Mouse (Mus musculus): ENCODE measurements around the gene Metrnl.

Gene Metrnl

DNA sequence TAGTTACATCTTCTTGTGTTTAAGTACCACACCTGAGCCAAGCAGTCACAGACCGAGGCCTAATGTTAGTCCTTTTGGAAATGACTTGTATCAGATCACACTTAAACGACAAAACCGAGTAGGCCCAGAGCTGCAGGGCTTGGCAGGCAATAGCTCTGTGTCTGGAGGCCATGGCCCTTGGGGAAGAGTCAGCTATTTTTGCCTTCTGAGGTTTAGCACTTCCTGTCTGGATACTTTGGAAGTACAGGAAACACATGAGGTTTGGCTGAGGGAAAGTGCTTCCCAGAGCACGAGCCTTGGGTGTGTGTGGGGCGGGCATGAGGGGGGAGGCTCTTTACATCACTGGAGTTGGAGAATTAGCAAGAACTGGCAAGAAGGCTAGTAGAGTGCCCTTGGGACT, 14.7 kb upstream of the Metrnl start:
- no peak for DNase-seq

DNA sequence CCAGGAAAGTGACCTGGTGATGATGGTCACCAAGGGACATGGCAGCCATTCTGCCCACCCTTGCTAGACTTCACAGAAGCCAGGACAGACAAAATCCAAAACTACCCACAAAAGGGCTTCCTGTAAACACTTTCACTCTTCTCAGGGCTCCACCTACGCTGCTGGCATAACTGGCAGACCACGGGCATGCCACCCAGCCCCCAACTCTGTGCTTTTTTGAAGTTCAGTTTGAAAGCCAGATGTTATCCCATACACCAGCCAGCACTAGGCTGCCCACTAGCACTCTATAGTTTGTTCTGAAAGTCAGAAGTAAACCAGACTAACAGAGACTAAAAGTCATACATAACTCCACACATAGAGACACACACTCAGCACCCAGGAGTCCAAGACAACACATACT, 13.3 kb upstream of the Metrnl start:
- DNase-seq = no peak

DNA sequence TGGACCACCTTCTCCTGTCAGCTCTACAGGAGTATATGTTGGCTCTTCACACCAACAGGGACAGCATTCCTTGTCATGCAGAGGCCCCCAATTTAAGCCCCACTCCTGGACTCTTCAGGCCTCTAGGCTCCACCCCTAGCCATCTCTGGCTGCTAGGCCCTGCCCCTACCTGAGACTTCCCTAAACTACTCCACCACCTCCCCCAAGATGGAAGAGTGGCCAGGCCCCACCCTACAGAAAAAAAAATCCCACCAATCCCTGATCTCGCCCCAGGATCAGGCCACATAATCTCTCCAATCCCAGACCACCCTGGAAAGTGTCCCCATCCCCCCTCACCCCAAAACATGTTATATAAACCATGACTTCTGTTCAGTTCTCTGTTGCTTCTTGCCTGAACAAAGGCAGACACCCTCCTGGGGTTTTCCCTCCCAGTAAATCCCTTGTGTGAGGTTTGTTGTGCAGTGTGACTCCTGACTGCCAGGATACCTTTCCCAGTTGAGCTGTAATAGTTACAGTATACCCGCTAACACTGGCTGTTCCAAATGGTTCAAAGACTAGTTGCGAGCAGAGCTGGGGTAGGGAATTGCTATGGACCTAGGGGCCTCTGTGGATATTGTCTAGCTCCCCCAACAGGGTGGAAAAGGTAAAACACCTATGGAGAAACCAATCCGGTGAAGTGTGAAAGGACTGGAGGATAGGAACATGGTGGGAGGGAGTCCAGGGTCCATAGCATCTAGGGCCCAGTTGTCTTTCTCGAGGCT, 5.9 kb upstream of the Metrnl start:
- DNase-seq = no peak

DNA sequence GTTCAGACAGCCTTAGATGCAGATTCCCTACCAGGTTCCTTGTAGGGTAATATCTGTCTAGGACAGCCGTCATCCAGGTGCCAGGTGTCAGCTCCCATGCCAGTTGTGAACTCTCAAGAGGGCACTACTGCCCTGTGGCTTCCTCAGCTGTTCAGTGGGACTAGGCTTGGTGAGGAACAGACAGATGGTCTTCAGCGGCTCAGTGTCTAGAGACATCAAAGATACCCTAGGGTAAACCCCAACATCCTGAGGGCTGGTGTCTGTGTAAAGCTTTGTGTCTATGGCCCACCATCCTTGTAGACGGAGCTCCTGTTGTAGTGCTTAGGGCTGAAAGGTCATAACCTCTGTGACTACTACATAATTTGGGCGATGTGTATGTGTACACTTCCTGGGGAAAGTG, 4.1 kb upstream of the Metrnl start:
- DNase-seq = no peak

DNA sequence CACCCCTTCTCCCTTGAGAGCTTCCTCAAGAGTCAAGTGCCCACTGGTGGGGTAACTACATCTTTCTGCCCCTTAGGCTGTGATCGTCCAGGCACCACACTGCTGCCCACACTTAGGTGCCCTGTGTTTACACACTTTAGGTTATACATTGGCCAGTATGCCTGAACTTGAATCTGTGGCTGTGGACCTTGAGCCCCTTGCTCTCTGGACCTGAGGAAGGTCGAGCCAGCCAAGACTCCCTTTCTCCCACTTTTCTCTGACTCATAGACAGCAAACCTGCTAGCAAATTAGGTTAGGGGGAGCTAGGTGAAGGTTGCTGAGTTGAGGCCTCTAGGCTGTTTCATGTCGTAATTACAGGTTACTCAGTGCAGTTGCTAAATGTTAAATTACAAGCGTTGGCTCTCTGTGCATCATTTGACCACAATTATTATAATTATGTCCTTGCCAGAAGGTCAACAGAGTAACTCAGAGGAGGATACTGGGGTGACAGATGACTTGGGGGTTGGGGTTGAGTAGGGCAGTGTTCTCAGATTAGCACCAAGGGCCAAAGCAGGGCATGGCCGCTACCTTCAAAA, 2.9 kb upstream of the Metrnl start:
- no peak for DNase-seq

DNA sequence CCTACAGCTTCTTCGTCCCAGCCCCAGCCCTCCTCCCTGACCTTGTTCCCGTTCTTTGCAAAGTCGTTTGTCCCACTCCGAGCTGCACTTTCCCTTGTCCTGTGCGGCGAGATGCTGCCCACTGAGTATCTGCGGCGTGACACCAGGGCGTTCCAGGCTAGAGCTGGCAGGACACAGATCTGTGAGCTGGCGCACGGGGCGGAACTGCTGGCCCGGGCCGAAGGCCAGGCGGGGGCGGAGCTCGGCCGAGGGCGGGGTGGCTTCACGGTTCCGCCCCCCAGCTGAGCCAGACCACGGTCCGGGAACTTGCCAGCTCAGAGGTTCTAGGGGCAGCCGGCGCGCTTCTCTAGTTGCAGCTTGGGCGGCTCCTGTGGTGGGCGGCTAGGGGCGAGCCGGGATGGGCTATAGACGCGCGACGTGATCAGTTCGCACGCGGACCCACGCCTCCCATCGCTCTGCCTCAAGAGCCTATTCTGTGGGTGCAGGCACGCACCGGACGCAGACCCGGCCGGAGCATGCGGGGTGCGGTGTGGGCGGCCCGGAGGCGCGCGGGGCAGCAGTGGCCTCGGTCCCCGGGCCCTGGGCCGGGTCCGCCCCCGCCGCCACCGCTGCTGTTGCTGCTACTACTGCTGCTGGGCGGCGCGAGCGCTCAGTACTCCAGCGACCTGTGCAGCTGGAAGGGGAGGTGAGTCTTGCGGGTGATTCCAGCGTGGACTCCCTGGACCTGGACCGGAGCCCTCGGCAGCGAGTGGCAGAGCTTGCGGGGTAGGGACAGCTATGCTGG, 959 bp downstream of the Metrnl start:
- DNase-seq = peak; percentile 73

DNA sequence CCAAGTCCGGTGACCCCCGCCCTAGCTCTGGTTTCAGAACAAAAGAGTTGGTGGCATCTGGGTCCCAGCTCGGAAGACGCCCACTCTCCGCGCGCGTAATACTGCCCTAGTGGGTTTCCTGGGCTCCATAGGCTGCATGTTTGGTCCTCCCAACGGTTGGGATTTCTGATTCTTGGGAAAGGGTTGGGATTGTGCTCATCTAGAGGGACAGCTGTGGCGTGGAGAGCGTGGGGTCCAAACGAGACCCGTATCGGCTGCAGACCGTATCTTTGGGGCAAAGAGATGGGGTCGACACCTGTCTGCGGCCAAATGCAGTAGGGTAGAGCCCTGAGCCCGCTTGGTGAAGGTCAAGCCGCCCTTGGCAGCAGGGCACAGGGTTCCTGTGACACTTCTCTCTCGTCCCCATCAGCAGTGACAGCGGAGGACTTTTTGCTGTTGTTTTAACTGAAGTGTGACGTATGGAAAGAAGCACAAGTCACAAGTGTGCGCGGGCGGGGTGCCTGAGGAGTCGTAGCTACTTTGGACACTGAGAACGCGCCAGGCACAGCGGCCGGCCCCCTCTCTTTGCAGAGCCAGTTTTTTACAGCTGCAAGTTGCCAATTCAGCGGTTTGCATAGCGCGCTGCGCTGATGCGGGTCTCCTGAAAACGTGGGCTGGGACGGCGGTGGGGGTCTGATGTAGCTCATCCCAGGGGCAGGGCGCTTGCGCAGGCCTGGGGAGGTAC, 1.7 kb downstream of the Metrnl start:
- DNase-seq = peak; percentile 52

DNA sequence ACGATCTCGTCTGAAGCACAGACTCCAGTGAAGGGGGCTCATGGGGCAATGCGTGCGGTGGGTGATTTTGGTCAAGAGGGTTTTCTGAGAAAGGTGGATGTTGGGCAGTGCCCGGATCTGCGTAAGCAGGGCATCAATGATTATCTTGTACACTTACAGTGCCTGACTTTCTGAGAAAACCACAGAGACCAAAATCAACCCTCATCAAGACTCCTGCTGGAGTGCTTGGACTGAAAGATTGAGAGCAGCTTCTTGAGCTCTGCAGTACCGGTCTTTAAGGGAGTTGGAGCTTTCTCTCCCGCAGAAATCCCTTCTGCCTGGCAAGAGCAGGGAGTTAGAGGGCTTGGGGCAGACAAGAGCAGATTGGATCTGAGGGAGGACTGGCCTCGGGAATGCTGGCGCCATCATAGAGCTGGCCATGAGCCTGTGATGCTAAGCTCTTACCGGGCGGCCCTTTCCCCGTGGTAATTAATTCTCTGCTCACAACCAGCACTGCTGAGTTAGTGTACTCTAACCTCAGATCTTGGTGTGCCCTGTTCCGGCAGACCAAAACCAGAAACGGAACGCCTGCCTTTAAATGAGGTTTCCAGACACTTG, 2.4 kb downstream of the Metrnl start:
- DNase-seq = peak; percentile 19

DNA sequence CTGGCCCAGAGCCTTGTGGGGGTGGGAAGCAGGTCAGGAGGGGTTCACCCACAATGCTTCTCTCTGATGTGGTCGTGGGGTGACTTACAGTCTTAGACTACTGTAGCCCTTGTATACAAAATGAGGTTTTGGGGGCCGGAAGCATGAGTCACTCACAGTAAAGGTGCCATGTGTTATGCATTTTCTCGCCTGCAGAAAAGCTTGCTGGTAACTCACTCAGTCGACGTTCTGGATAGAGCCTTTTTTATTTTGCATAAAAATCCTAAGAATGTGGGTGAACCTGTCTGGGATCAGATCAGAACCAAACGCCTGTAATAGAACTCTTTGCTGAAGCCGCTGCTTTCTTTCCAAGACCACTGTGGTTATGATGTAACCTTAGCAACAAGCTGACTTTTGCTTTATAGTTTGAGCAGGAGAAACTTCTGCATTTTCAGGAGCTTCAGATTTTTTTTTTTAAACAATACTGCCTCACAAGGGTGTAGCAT, 5.2 kb downstream of the Metrnl start:
- DNase-seq = no peak

DNA sequence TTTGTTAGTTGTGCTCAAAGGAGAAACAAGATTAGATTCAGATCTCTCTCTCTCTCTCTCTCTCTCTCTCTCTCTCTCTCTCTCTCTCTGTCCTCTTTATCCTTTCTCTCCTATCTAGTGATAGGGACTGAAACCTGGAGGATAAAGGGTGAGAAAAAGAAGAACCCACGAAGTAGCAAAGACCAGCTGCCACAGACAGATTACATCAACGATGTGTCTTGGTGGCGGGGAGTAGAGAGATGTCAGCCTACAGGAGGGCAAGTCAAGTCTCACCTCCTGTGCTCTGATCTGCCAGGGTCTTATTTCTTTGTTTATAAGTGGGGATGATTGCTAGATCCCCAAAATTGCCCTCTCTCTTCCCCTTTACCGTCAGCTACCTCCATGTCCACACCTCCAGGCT, 7.9 kb downstream of the Metrnl start:
- DNase-seq = no peak

DNA sequence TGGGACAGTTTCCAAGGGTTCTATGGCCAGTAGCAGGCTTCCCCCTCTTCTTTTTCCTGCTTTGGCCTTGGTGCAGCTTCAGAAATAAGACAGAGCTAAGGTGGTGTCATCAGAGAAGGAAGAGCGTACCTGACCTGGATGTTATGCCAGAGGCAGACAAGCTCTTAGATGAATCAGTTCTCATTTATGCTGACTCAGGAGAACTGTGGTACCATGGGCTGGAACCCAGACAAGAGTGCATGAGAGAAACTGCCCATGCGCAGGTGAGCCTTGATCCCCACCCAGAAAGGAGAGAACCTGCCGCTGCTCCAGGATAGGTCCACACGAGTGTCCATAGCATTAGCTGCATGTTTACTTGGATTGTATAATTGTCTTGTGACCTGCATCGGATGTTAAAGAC, 8.9 kb downstream of the Metrnl start:
- no peak for DNase-seq

DNA sequence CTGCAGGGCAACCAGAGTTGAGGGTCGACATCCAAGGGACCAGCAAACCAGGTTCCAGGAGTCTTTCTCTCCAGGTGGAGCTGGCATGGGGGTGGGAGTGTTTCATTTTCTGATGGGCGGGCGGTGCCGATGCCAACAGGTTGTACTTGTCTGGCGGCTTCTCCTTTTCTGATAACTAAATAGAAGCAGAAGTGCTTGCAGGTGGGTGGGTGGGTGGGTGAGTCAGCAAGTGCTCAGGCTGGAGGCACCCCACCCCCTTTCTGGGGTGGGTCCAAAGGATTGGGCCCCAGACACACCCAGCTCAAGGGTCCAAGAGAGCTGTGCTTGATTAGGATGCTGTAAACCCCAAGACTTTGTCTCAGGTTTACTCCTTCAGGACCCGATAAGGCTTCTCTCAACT, 11.6 kb downstream of the Metrnl start:
- no peak for DNase-seq

DNA sequence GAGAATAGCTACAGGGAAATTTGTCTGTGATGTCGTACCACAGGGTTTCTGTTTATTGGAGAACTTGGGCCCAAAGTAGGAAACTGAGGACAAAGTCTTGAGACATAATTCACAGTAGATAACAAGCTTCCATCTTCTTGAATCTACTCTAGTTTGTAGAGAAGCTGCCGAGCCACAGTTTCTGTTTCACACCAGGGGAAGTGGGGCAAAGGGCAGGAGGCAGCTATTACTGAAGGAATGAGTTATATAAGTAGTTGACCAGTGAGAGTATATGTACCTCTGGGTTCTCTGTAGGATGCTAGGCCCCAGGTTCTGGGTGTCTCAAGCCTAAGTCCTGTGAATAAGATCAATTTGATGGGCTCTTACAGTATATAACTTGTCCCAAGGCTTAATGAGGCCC, 12.2 kb downstream of the Metrnl start:
- no peak for DNase-seq

DNA sequence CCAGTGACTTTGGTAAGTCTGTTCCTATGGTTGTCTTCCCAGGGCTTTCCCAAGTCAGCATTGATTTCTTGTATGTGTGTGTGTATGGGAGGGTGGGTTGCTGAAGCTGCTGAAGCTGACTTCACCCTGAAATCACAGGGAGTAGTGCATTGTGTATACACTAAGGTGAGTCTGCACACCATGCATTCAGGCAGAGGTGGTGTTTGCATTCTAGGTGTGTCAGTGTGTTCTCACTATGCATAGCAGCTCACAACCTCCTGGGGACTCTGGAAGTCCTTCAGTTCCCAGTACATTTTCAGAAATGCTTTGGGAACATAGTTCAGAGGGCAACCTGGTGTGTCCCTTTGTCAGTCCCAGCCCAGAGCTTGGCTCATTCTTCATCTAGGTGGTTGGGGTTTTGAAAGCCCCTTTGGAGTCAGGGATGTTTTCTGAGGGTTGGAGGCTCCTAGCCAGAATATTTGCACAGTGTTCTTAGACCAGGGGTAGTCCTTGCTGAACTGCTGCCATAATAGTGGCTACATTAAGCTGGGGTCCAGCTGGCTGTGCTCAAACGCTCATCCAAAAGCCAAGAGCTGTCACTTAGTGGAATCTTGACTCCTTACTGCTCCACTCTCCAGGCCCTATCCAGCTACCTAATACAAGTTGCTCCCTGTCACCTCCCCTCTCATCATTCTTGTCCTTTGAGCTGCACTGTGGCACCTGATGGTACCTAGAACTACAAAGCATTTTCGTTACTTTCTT, 13.6 kb downstream of the Metrnl start:
- DNase-seq = no peak

DNA sequence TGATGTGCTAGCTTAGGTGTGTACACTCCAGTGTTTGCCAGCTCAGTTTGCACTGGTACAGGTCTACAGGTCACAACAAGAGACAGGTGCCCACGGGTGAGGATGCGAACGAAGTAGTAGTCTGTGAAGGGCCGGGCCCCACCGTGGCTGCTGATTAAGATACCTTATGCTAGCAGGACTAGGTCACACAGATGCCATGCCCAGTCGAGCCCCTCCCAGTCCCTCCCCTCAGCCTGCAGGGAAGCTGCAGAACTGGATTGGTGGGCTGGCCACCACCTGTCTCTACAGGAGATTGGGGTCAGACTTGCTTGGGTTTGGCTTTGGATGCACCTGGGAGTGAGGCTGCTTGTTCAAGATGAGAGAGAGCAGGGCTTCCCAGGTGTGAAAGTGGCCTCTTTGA, 16.4 kb downstream of the Metrnl start:
- DNase-seq = no peak

DNA sequence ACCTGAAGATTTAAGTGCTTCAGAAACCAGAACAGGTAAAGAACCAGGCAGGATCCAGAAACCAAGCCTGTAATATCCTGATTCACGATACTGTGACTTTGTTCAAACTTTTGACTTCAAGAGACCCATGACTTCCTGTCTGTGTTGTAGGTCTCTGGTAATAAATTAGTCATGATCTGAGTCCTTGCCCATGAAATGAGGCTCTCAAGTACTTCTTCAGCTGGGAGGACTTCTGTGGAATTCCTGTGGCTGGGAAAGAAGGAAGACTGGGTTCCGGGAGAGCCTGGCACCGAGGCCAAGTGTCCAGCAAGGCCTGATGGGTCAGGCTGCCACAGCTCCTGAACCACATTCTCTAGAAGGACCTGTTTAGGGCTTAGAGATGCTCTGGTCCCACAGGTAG, 19.4 kb downstream of the Metrnl start:
- DNase-seq = no peak

DNA sequence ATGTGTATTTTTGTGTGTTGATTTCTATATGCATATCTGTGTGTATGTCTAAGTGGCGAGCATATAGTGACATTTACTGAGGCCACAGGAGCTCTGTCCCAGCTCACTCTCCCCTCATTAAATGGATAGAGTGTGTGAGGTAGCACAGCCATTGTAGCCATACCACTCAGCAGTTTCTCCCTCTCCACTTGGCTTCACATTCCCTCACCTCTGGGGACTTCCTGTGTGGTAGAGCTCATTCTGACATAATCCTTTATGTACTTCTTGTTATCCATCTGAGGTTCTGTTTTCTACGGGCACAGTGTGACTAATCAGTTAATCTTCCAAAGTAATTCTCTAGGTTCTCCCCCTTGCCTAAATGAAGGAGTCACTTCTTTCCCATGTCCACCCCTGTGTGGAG, 21.1 kb downstream of the Metrnl start:
- DNase-seq = no peak

DNA sequence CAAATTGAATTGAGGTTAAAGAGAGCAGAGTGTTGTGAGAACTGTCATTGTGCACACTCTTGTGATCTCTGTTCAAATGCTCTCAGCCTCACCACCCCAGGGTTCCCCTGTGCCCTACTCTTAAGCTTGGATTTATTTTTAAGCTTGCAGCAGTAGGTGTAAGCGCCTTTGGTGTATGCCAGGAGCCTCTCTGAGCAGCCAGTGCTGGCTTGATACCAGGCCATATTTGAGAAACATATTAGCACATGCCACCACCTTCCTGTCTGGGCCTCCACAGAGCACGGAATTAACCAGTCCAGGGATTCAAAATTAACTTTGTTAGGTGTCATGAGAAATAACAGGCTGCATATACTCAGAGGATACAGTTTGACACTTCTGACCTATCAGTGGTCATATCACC, 25.3 kb downstream of the Metrnl start:
- DNase-seq = no peak

DNA sequence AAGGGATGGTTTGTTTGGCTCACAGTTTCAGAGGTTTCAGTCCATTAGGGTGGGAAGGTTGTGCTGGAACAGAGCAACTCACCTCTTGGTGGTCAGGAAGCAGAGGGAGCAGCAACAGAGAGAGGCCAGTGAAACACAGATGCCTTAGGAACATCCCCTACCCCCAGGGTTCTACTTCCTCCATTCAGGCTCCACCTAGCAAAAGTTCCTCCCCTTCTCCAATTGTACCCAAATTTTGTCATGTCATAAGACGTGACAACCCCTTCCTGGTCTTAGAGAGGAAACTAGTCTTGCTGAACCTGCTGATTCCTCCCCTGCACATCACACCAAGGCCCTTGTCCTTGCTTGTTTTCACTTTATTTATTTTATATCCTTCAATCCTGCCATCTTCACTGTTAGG, 32.8 kb downstream of the Metrnl start:
- no peak for DNase-seq

DNA sequence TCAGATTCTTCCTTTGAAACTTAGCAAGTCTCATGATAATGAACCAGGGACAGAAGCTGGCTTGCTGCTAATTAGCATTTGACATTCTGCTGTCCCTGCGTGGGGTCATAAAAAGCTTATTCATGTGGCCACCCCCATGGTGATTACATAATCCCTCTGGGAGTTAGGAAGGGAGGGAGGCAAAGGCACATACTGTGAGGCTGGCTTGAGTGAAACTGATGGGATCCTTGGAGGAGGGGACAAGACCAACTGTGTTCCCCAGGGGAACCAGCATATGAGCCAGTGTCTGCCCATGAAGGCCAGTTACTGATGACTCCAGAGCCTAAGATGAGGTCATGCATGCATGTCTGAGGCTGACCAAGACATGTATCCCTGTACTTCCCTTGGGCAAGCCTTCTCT, 33.5 kb downstream of the Metrnl start:
- no peak for DNase-seq

DNA sequence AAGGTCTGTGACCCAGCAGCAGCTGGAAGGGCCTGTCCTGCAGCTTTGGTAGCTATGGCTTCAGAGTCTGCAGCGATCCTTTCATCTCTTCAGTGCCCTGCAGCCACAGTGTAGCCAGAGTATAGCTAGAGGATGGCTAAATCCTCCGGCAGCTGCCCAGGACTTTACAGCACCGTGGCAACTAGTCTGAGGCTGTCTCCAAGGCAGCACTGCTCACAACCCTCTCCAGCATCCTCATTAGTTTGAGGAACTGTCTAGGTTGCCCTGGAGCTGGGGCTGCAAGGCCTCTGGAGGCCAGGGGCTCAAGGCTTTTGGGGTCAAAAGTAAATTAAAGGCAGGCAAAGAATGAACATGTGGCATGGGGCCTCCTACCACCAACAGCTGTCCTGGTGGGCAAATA, 37.3 kb downstream of the Metrnl start:
- DNase-seq = no peak

DNA sequence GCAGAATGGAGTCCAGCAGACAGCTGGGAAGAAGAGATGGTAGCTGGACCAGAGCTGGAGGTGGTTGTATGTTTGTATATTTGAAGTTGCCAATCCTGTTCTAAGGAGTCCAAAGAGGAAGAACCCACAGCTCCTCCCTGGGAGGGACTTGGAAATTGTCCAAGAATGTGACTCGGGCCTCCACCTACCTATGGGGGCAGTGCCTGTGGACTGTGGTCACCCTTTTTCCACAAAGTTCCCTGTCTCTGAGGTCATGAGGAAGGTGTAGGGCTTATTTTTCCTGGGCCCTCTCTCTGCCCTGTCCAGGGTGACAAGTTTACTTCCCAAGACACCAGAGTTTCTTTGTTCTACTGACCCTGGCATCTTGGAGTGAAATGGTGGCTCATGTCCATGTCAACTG, 39.6 kb downstream of the Metrnl start:
- DNase-seq = no peak

Data from right cerebral cortex, postnatal 4 days (tissue).